Mouse (Mus musculus) left cerebral cortex, adult 18-20 months (tissue): Measurements from ENCODE around the gene Pla2g5. TPM values are rescaled to one million over a fixed set of nuclear protein-coding genes. Genes with fewer than 3 reads are reported as not detected.

Source experiments
- DNase-seq, 2 experiments: peaks; one replicate each; pipeline ENCODE4 v3.0.0; 2021 to 2022; ENCODE audit warnings: low spot score in 2 of 2, mixed read lengths in 1 of 2
- total RNA-seq, 2 experiments: library from RNA; stranded (reverse); gene quantifications; 2 replicates each; pipeline ENCODE4 v1.2.3; 2021

Gene Pla2g5
- total RNA-seq, 2 experiments from 2014 or later: 3.6 to 3.9 TPM

- DNase-seq: no peak
Observed at GRCm38 (mm10) chr4:138752603-138753002, 110.7 kb downstream of the Pla2g5 start.

Other genes starting within 250 kb of the Pla2g5 start
- 1 to 10 TPM; 4.2 to 4.6 TPM for gene Vwa5b1, start 227.6 kb downstream of the Pla2g5 start, total RNA-seq
- gene Pla2g2c, start 138.7 kb downstream of the Pla2g5 start, total RNA-seq: under 1 TPM in 1 of 2 experiments, not detected in 1; 0.35 TPM
- 1 to 10 TPM in 1 of 2 experiments, under 1 TPM in 1; 0.56 to 1.2 TPM for gene Ubxn10, start 126.3 kb downstream of the Pla2g5 start, total RNA-seq
- gene Pla2g2f, start 105.9 kb downstream of the Pla2g5 start, total RNA-seq: under 1 TPM in 1 of 2 experiments, not detected in 1; 0.14 TPM
- gene Pla2g2d, start 87.7 kb downstream of the Pla2g5 start, total RNA-seq: under 1 TPM; 0.47 to 0.77 TPM
- gene Gm13030, start 10.5 kb upstream of the Pla2g5 start, total RNA-seq: not detected
- gene Pla2g2e, start 14.5 kb upstream of the Pla2g5 start, total RNA-seq: not detected
- 10 to 100 TPM; 14.8 to 17.1 TPM for gene Otud3, start 50.5 kb upstream of the Pla2g5 start, total RNA-seq
- not detected for gene Rnf186, start 103.6 kb upstream of the Pla2g5 start, total RNA-seq
- gene Tmco4, start 109.4 kb upstream of the Pla2g5 start, total RNA-seq: 1 to 10 TPM; 2.1 to 2.3 TPM
- 1 to 10 TPM; 5.7 to 7.6 TPM for gene Htr6, start 212.1 kb upstream of the Pla2g5 start, total RNA-seq
- gene Nbl1, start 229.5 kb upstream of the Pla2g5 start, total RNA-seq: 10 to 100 TPM; 62.6 to 66.6 TPM